Mouse (Mus musculus): Measurements from ENCODE around the gene Fibcd1. TPM values are rescaled to one million over a fixed set of nuclear protein-coding genes. Genes with fewer than 3 reads are reported as not detected.
A peak's percentile ranks its signal among the peaks of the same experiment; 100 is the strongest.

Fibcd1 gene
- polyA plus RNA-seq, 1 experiment, result 0.06 TPM

GRCm38 (mm10) chr2:31844729-31845136 is 1.1 kb downstream of the Fibcd1 start:
- H3K4me1 ChIP-seq (ENCODE audit: control insufficient read depth, insufficient read depth, low read length), result 0 out of 2 replicates have a peak, but pooled peaks cover 6% of the 10 kb centered on the region
- 9% methylated on average over 10 of the region's 10 CpGs for WGBS
- TF ChIP-seq CTCF (IDR thresholded peaks at IDR 0.05; ENCODE audit: insufficient read depth, low read length) (no peak), POLR2A (IDR thresholded peaks at IDR 0.05; ENCODE audit: borderline replicate concordance, extremely low read depth, low read depth, low read length) (no peak)
- DNase-seq, result no peak
- no peak overlapping the region for H3K4me3 ChIP-seq (replicated peaks; ENCODE audit: extremely low read depth, low read depth, low read length)

DNA sequence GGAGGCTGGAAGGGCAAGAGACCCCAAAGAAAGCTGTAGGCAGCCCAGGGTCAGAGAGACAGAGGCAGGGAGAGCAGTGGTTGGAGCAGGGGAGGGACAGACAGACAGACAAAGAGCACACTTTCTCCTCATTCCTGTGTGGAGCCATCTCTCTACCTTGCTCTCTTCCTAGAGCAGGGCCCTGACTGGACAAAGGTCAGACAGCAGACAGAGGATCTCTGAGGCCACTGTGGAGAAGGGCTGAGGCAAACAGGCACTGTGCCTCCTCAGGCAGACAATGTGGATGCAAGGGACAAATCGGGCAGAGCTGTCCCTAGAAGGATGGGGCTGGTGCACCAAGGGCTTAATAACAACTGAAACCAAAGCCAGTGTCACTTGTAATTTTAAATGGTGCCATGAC is 6.9 kb downstream of the Fibcd1 start:
- DNase-seq, result no peak
- 57% methylated on average over 1 of the region's 1 CpGs for WGBS
- H3K4me1 ChIP-seq (ENCODE audit: control insufficient read depth, insufficient read depth, low read length), result no peaks in the 10 kb centered on the region
- H3K4me3 ChIP-seq (replicated peaks; ENCODE audit: extremely low read depth, low read depth, low read length), result no peak overlapping the region
- TF ChIP-seq CTCF (IDR thresholded peaks at IDR 0.05; ENCODE audit: insufficient read depth, low read length) (no peak), POLR2A (IDR thresholded peaks at IDR 0.05; ENCODE audit: borderline replicate concordance, extremely low read depth, low read depth, low read length) (no peak)

DNA sequence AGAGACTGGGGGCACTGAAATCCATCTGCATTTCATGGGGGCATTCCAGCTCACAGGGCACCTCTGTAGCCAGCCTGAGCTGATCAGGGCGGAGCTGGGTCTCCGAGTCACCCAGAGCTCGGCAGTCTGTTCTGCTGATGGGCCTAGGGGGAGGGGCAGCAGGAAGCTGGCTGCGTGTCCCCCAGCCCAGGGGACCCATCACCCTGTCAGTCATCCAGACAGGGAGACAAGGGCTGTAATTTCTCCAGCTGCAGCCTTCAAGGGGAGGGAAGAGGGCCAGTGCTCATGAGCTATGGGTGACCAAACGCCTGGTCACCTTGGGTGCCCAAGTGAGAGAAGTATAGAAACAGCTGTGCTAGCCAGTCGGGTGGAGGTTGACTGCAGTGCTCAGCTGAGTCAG is 8.8 kb downstream of the Fibcd1 start:
- WGBS, result 36% methylated on average over 6 of the region's 6 CpGs

DNA sequence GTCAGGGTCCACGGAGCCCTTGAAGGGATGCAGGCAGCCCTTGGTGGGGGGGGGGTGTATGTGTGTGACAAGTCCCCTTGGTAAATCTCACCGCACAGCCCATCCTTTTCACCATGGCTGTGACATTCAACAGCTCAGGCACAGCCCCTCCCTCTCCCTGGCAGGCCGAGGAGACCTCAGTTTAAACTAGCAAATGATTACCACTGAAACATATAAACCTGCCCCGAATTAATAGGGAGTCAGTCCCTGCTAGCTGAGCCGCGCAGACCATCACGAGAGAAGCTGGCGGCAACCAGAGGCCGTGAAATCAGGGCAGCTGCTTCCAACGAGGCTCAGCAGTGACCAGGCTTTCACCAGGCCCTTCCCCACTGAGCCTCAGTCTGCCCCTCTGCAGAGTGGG is 9.7 kb downstream of the Fibcd1 start:
- TF ChIP-seq CTCF (IDR thresholded peaks at IDR 0.05; ENCODE audit: insufficient read depth, low read length), result no peak
- no peak for TF ChIP-seq POLR2A (IDR thresholded peaks at IDR 0.05; ENCODE audit: borderline replicate concordance, extremely low read depth, low read depth, low read length)
- WGBS, result 76% methylated on average over 10 of the region's 10 CpGs
- H3K4me1 ChIP-seq (ENCODE audit: control insufficient read depth, insufficient read depth, low read length), result no peaks in the 10 kb centered on the region
- no peak for DNase-seq
- H3K4me3 ChIP-seq (replicated peaks; ENCODE audit: extremely low read depth, low read depth, low read length), result no peak overlapping the region

More for the DNA sequence above, 8.8 kb downstream of the Fibcd1 start:
- TF ChIP-seq CTCF (IDR thresholded peaks at IDR 0.05; ENCODE audit: insufficient read depth, low read length), result no peak
- TF ChIP-seq POLR2A (IDR thresholded peaks at IDR 0.05; ENCODE audit: borderline replicate concordance, extremely low read depth, low read depth, low read length), result no peak
- no peak for DNase-seq
- H3K4me1 ChIP-seq (ENCODE audit: control insufficient read depth, insufficient read depth, low read length), result no peaks in the 10 kb centered on the region
- H3K4me3 ChIP-seq (replicated peaks; ENCODE audit: extremely low read depth, low read depth, low read length), result no peak overlapping the region

DNA sequence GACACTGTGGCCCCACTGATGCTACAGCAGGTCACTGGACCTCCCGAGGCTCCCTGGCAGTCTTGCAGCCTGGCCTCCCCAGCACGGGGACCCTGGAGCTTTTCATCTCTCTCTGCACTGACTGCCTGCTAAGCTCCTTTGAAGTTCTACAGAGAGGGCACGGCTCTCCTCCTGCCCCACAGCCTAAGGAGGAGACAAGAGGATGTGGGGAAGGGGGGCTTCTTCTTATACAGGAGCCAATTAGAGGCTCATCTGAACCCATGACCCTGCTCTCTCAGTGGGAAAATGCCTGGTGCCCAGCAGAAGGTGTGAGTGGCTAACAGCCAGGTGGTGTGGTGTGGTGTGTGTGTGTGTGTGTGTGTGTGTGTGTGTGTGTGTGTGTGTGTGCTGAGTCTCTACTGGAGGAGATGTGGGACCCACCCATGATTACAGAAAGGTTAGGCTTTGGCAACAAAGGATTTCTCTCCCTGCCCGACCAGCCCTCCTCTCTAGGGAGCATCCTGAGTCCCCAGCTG is 17.4 kb downstream of the Fibcd1 start:
- H3K4me3 ChIP-seq (replicated peaks; ENCODE audit: extremely low read depth, low read depth, low read length), result no peak overlapping the region
- no peak for DNase-seq
- whole genome bisulfite sequencing, result 42% methylated on average over 4 of the region's 4 CpGs
- H3K4me1 ChIP-seq (ENCODE audit: control insufficient read depth, insufficient read depth, low read length), result peaks cover 7% of the 10 kb centered on the region
- no peak for TF ChIP-seq CTCF (IDR thresholded peaks at IDR 0.05; ENCODE audit: insufficient read depth, low read length)
- no peak for TF ChIP-seq POLR2A (IDR thresholded peaks at IDR 0.05; ENCODE audit: borderline replicate concordance, extremely low read depth, low read depth, low read length)

GRCm38 (mm10) chr2:31827877-31828276 is 17.9 kb downstream of the Fibcd1 start:
- Histone ChIP-seq H3K4me3 (replicated peaks; ENCODE audit: extremely low read depth, low read depth, low read length) (no peak overlapping the region), H3K4me1 (ENCODE audit: control insufficient read depth, insufficient read depth, low read length) (peaks cover 7% of the 10 kb centered on the region)
- no peak for DNase-seq
- TF ChIP-seq CTCF (IDR thresholded peaks at IDR 0.05; ENCODE audit: insufficient read depth, low read length), result no peak
- TF ChIP-seq POLR2A (IDR thresholded peaks at IDR 0.05; ENCODE audit: borderline replicate concordance, extremely low read depth, low read depth, low read length), result no peak
- WGBS, result 31% methylated on average over 7 of the region's 7 CpGs

DNA sequence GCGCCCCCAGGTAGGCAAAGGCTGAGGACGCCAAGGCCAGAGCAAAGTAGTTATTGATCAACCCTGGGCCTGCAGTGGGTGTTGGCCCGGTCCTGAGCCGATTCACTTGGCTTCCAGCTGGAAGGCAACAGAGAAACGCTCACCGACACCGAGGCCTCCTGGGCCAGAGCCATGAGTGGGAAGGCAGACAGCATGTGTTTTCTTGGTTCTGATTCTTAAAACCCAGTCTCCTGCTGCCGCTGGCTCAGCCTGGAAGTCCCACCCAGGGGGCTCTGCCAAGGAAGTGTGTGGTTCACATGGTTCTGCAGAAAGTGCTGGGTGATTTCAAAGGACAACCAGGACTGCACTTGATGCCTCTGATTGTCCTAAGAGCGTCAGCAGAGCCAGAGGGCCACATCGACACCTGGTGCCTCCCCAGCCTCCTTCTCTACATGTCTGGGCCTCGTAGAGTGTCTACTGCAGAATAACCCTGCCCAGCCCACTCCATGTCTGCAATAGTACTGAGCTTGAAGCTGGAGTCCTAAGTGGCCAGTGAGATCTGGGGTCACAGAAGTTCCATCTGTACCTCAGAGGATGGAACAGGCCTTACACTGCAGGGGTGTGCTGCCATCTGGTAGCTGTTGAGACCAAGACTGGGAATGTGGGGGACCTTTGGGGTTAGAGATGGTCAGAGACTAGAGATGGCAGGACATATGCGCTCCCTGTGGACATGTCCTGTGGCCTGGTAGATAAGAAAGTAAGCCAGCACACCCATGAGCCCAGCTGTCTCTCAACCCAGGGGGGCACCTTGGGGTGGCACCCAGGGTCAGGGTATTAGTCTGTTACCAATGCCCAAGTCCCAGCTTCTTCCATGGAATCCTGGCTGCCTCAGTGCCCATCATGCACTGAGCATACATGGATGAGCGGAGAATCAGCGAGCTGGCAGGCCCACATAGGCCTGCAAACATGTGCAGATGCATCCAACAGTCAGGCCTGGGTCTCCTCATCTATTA is 19.4 kb downstream of the Fibcd1 start:
- 86% methylated on average over 14 of the region's 14 CpGs for WGBS
- Histone ChIP-seq H3K4me1 (ENCODE audit: control insufficient read depth, insufficient read depth, low read length) (peaks cover 7% of the 10 kb centered on the region), H3K4me3 (replicated peaks; ENCODE audit: extremely low read depth, low read depth, low read length) (no peak overlapping the region)
- no peak for TF ChIP-seq POLR2A (IDR thresholded peaks at IDR 0.05; ENCODE audit: borderline replicate concordance, extremely low read depth, low read depth, low read length)
- no peak for TF ChIP-seq CTCF (IDR thresholded peaks at IDR 0.05; ENCODE audit: insufficient read depth, low read length)
- DNase-seq, result no peak

DNA sequence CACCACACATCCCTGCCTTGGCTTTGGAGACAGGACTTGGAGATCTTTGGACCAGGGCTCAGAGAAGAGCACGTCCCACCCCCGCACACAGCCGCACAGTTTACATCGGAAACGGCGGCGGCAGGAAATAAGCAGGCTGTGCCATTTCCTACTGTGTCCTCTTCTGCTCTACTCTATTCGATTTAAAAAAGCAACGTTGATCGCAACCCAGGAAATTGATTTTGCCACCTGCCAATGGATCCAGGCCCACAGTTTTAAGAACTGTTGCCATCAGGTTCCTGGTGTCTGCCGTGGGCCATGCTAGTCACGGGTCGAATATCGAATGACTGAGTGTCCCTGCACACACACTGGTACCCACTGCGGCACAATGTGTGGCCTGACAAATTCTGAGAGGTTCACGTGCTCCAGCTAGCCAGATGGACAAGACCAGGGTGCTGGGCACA is 20.3 kb downstream of the Fibcd1 start:
- no peak for DNase-seq
- Histone ChIP-seq H3K4me3 (replicated peaks; ENCODE audit: extremely low read depth, low read depth, low read length) (no peak overlapping the region), H3K4me1 (ENCODE audit: control insufficient read depth, insufficient read depth, low read length) (peaks cover 7% of the 10 kb centered on the region)
- no peak for TF ChIP-seq POLR2A (IDR thresholded peaks at IDR 0.05; ENCODE audit: borderline replicate concordance, extremely low read depth, low read depth, low read length)
- TF ChIP-seq CTCF (IDR thresholded peaks at IDR 0.05; ENCODE audit: insufficient read depth, low read length), result no peak
- 41% methylated on average over 16 of the region's 16 CpGs for WGBS

GRCm38 (mm10) chr2:31823933-31824730 is 21.7 kb downstream of the Fibcd1 start:
- TF ChIP-seq POLR2A (IDR thresholded peaks at IDR 0.05; ENCODE audit: borderline replicate concordance, extremely low read depth, low read depth, low read length) (no peak), CTCF (IDR thresholded peaks at IDR 0.05; ENCODE audit: insufficient read depth, low read length) (peak; percentile 57)
- no peak for DNase-seq
- H3K4me1 ChIP-seq (ENCODE audit: control insufficient read depth, insufficient read depth, low read length), result peaks cover 7% of the 10 kb centered on the region
- WGBS, result 85% methylated on average over 11 of the region's 15 CpGs
- no peak overlapping the region for H3K4me3 ChIP-seq (replicated peaks; ENCODE audit: extremely low read depth, low read depth, low read length)

All from lung, adult 2 months (tissue).